Mouse (Mus musculus) urinary bladder, postnatal 4 days (tissue): ENCODE measurements at regions not wholly inside any gene's neighbourhood (a gene's known extent, or its start where the extent isn't known, plus 50 kb on each side); places are given as distances from the start of the nearest gene placed in this dataset.

Source experiments
- DNase-seq, 2 experiments: peaks; one replicate each; pipeline ENCODE4 v3.0.0; 2021 to 2022; ENCODE audit warnings: low spot score in 2 of 2

DNA sequence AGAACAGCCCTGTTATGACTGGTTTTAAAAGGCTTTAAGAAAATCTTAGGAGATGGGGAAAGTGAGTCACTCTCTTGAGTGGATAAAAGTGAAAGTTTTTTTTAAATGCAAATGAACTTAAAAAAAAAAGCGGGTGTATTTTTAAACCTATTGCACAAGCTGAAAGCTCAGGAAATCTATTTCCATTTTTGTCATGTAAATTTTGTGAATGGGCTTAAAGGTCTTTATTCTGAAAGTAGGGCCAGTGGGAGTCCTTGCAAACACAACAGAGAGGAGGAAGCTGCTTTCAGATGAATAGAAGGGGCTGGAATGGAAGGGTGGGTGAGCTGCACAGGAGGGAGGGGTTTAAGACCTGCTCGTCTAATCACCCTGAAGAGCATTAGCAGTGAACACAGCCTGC, 62.9 kb downstream of the Fam84a start:
- DNase-seq, result no peak

DNA sequence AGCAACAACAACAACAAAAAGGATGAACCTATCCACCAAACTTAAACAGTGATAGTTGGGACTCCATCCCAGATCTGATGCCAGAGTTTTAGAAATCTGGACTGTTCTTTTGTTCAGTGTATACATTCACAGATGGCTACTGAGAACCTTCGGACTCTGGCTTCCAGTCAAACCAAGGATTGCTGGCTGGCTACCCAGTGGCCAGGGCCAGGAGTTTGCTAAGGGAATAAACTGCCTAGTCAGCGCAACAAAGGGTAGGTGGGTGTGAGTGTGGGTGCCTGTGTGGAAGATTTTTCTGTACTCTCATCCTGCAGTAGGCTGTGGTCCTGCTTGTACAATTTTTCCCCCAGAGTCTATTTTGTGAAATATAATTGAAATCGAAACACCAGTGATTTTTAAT, 69.1 kb downstream of the Fam84a start:
- DNase-seq, result no peak

DNA sequence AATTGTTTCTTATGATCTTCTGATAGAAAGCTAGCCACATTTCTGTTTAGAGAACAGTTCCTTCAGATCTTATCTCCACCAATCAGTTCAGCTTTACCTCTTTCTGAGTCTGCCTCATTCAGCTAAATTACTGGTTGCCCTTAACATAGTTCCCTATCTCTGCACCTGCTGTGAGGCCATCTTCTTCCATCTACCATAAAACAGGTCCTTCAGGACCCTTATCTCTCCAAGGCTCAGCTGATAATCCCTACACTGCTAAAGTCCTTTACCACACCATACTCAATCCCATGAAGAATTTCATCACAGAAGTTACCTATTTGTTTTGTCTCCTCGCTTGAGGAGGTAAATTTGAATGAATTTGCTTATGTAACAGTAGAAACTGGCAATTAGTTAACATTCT, 72.0 kb downstream of the Fam84a start:
- DNase-seq, result no peak

DNA sequence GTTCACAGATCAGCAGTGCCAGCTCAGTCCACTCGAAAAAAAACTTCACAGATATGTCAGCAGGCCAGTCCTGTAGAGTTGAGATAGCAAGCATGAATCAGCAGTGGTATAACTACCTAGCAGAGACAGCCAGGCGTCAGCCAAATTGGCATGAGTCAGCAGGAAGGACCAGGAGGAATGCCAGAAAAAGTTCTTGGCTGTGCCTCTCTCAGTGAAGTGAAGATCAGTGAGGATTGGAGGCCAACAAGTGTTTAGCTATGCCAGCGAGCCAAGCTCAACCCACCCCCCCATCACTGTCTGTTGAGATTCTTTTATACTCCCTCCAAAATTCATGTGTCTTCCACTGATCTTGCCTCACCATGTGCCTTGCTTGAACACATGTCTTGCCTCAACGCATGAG, 82.8 kb downstream of the Fam84a start:
- DNase-seq, result no peak

DNA sequence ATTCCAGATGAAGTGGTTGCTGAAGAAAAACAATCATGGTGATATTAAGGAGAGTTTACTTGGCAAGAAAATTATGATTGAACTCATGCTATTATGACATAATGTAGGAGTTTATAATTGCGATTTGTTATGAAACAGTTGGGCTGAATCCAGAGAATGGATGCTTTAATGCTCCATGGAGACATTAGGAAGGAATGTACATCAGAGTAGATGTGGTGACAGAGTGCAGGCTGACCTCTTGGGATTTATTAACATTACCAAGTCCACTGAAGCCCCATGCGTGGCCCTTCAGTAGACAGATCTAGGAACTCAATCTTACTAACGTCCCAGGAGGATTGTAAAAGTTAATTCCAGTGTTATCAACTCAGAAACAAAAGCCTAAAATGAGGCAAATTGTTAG, 86.5 kb downstream of the Fam84a start:
- no peak for DNase-seq

DNA sequence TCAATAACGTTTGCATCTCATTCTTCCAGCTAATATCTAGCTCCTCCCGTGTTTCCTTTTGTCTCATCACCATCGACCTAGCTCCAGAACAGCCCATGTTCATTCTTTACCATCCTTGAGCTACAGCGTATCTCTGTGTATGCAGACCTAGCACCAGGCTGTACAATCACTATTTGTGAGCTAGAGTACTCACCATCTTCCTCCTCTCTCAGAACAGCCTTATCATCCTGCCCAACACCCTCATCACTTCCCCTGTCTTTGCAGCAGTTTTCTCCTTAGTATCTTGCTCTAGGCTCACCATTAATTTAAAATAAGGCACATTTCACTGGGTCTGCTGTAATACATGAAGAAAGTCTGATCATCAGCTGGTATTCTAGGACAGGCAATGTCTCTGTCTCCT, 88.6 kb downstream of the Fam84a start:
- no peak for DNase-seq

DNA sequence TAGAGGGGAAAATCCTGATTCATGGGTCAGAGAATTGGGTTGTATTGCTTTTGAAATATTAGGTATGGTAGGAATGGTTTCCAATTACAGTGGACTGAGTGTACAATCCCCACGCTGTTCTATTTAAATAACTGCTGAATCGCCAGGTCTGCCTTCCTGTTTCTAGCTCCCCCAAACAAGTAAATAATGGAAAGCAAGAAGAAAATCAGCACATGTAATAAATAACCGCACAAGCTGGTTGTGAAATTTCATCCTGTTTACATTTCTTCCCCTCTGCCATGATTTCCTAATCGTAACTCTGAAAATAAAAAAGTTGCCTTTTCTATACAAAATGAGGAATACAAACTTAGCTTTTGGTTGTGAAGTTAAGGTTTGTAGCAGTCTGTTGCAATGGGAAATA, 95.7 kb downstream of the Fam84a start:
- no peak for DNase-seq

DNA sequence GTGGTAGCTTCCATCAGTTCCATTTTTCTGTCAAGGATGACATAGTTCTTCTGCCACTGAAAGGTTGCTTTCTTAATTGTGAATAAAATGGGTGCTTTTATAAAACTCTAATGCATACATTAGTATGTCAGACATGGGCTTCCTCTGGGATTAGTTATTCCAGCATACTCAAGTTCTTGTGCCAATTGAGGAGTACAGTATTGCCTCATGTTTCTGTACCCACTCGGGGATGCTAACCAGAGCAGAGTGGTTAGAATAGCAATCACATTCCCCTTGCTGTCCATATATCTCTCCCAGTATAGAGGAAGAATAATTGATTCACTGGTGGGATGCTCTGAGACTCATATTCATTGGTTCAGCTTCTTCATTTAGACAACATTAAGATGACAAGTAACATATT, 119.5 kb downstream of the Fam84a start:
- no peak for DNase-seq

DNA sequence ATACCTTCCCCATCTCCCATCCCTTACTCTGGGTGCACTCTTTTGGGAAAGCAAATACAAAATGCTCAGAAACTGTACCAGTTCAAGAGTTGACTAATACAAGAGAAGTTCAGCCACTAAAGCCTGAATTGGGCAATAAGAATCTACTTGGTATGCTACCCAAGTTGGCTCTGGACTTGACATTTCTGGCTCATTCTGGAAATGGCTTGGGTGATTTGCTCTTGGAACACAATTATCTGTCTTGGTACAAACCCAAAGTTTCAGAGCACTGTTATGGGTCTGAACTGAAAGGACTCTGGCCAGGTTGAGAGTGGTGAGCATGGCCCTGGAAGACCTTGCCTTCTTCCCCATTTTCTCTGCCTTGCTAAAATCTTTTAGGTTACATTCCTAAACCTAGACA, 136.6 kb downstream of the Fam84a start:
- no peak for DNase-seq

DNA sequence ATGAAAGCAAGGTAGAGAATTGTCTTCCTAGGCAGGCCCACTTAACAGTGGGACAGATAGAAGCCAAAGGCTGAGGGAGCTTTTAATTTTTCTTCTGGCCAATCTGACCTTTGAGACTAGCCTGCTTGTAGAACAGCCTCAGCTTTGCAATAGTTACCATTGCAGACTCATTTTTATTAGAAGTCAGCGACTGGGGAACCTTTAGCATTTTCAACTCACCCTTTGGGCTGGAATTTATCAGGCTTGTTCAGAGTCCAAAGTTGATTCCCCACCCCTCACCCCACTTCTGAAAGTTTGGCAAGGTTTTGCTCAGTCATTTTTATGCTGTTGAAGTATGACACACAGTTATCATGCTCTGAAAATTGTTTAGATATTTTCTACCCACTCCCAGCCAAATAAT, 145.9 kb downstream of the Fam84a start:
- no peak for DNase-seq

DNA sequence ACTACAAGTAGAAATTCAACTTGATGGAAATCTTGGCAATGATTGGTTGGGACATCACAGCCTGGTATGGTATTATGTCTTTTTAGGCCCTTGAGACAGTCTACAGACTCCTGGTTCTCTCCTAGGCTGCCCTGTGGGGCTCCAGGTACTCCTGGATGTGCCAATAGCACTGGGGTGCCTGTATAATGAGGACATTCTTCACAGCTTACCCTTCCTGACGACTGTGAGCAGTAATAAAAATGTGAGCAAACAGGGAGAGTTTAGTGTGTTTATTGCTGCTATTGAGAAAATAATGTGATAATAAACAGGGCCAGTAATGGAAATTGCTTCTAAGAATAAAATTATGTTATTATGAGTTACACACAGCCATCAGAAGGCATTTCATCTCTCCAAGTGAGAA, 150.2 kb downstream of the Fam84a start:
- no peak for DNase-seq

DNA sequence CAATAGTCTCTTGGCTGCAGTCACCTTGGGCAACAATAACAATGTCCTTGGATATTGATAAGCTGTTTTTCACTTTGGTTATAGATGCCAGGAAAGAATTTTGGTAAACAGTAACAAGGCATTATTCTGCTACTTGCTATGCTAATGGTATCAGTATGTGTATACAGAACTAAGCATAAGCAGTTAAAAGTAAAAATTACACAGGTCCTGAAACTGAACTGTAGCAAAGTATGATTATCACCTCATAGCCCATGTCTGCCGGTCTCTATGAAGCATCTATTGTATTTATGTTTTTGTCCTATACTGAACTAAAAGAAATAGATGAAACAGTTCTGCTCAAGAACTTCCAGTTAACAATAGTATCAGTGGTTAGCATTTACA, 167.5 kb downstream of the Fam84a start:
- DNase-seq, result no peak

DNA sequence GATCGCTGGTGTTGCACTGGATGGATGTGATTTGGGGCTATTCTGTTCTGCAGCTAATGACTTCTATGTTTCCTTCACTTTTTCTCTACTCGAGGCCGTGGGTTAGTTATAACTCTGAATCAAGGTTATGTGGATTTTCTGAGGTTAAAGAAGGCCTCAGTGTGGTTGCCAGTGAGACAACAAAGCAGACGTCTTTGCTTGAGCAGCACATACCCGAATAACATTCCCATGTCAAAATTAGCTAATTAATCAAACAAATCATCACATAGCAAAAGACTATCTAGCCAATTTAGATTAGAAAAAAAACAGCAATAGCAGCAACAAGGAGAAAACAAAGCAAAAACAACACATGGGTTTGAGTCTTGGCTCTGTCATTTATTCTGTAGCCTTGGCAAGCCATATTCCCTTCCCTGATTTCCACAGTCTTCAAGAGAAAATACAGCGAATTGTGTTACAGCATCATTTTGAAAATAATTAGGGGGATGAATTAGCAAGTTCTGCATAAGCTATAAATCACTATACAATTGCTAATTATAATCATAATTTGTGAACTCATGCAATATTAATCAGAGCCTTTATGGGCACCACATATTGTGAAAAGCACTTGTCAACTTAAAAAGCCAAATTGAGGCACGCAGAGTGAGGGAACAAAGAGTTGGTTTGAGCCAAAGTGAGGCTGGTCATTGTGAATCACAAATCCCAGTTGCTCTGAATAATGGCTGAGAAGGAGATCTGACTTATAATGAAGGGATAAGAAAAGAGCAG, 168.0 kb downstream of the Fam84a start:
- DNase-seq, result no peak

DNA sequence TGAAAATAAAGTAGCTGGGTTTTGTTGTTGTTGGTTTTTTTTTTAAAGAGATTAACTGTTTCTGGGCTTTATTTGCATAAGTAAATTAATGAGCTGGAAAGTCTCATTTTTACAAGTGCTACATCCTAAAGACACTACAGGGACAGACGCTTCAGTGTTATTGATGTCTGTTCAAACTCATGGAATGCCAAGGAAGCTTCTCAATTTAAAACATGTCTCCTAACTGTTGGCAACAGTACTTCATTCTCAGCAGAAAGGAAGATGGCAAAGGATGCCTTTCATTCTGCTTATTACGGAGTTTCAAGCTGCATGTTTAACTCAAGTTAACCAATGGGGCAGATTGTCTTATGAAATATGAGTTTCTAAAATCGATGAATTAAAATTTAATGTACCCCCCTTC, 187.3 kb downstream of the Fam84a start:
- DNase-seq, result no peak

DNA sequence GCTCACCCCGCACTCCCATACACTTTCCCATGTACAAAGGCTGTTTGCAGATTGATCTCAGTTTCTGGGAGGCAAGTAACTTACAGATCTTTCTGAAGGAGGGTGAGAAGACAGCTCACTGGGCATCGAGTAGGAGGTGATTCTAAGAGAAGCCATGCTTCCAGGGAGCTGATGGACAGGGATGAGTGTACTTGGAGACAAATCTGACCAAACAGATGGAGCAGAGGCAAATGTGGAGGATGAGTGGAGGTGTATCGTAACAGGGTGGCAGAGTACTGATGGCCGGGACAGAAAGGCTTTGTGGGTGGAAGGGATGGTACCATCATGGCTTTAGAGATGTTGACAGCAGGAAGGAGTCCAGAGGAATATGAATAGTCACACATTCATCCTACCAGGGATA, 212.4 kb downstream of the Fam84a start:
- DNase-seq, result no peak

DNA sequence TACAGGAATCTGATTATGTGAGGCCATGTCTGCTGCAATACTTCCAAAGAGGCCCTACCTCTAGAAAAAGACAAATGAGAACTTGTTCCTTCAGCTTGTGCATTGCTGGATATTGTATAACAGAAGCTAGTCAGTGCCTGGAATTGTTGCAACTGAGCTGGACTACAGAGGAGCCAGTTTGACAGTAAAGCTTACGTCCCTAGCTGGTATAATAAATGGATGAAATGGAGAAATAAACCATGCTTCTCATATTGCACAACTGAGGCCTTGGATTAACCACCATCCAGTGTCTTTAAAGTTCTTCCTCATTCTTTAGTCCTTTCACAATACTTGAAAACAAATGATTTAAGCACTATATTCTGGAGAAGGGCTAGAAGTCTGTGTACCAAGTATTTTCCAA, 230.8 kb downstream of the Fam84a start:
- DNase-seq, result no peak

DNA sequence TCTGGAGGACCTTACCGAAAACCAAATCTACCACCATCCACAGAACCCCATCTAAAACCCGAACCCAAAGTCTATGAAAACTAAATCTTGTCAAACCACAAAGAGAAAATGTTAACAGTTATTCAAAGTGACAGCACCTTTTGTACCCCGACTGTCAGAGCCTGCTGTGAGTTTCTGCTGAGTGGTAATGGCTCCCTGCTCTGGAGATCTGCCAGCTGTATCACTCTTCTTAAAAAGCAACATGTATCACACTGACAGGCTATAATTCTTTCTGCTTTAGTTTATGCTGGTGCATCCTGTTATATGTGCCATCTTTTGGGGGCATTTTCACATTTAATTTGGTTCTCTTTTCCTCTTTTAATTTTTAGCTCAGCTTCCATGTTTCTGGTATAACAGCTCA, 268.5 kb downstream of the Fam84a start:
- no peak for DNase-seq

DNA sequence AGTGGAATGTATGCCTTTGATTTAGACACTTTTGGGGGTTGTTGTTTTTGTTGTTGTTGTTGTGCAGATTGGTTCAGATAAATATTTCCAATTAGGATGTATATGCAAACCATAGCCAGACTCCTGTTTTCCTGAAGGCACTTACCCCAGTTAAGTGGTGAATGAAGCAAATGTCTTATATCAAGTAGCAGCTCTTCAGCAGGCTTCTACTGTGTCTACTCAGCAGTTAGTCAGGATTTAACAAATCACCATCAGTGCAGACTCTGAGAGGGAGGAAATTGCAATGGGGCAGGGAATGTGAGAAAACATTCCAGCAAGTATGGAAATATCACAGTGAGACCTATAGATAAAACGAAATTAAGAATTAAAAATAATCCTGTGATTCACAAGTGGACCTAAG, 282.7 kb downstream of the Fam84a start:
- no peak for DNase-seq

DNA sequence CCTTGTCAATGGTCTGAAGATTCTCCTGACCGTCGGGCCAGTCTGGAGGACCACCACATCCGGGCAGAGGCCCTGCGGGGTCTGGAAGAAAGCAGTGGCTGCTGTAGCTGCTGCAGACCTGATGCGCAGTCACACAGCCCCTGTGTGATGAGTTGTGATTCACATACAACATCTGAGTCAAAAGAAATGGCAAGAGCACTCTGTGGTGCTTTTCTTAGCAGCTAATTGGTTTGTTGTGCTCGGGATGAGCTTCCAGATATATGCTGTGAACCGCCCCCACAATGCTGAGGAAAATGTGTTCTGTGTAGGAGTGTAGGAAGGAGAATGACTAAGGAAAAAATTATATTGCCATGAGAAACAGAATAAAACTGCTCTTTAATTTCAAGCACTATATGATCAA, 290.6 kb downstream of the Fam84a start:
- no peak for DNase-seq

DNA sequence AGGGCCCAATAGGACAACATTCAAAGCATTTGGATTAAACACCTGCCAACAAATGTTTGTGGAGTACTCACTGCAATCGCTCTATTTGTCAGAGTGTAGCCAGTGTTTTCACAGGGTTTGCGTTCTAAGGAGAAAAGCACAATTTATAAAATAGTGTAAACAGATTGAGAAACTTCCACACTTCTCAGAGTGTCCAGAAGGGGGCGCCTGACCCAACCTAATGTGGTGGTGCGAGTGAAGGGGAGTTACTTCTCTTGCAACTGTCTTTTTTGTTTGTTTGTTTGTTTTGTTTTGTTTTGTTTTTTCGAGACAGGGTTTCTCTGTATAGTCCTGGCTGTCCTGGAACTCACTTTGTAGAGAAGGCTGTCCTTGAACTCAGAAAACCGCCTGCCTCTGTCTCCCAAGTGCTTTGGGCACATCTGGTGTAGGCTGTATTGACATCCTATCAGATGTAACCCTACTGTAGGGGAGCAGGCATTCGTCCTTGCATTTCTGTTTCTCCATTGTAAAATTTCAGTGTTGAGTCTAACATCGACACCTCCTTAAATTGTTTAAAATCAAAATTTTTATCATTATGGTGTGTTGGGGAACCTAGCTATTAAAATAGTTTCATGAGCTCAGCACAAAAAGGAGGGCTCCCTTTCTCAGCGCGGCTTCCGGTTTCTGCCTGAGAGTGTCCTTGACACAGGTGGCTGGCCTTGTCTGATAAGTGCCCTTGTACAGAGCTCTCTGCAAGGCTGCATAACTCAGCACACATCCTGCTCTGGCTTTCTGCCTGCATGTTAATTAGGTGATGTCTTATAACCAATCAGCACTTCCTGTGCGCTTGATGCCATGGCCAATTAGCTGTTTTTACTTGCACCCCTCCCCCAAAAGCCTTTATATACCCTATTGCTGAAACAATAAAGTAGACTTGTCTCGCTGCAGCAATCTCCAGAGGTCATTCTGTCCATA, 307.0 kb downstream of the Fam84a start:
- DNase-seq, result peak in 1 of 2 experiments; percentile 66

DNA sequence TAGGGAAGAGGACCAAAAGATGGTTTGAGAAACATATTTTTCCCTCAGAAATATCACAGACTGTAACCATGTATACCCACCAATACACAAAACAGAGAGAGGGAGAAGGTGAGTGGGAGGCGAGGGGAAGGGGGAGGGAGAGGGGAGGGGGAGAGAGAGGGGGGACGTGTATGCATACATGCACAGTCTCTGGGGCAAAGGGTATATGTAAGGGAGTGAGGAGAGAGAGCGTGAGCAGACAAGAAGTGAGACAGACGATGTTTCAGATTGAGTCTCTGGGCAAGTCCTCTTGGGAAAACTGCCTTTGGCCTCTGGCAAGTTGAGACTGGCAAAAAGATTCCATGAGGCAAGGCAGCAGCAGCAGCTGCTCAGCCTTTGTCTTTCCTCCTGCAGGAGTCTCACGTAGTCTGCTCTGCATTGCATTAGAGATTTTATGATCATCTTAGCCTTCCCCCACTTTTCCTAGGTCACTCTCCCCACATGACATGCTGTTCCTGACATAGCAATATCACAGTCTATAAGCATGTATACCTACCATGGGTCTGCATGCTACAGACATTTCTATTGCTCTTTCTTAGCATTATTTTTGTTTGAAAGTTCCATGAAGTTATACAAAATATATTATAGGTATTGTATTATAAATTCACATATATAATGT, 308.3 kb downstream of the Fam84a start:
- no peak for DNase-seq

DNA sequence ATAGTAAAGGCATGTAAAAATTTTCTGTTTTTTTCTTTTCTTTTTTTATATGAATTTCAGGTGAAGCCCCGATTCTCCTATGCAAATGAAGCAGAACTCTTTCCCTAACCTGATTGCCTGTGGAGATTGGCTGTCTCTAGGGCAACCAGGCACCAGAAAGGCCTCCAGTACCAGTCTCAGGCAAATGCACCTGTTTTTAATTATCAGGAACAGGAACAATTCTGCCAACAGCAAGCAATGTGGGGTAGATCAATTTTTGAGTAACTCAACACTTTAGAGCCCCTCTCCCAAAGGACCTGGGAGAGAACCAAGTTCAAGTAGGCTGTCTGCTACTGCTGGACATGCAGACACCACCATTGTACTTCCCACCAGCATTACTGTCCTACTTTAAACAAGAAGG, 310.6 kb downstream of the Fam84a start:
- DNase-seq, result no peak

DNA sequence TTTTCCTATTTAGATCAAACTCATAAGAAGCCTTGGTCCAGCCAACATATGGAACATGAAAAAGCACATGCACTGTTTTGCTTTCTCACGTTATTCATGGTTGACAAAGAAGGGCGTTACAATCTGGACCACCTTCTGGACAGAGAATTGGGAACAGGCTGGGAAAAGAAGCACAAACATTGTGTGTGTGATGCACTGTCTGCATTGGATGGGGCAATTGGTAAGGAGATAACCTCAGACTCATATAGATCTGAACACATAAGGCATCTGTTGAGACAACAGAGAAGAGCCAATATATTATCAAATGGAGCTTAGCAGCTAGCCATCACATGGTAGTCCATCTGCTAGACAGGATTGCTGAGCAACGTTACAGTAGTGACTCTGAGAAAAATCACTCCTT, 317.1 kb downstream of the Fam84a start:
- no peak for DNase-seq
